Mouse (Mus musculus): Measurements from ENCODE around the gene Pcdh19.

- TF ChIP-seq CTCF (conservative IDR thresholded peaks at IDR 0.05; ENCODE audit: insufficient read depth, insufficient read length, low read depth, low read length): no peak
- TF ChIP-seq POLR2A (IDR thresholded peaks at IDR 0.05; ENCODE audit: low read depth, low read length): no peak
These were observed 4.4 kb upstream of the Pcdh19 start for GRCm38 (mm10) chrX:133693037-133693760.
